Mouse (Mus musculus) left cerebral cortex, adult 8-10 months (tissue): ENCODE results near the gene Postn. TPM values are rescaled to one million over a fixed set of nuclear protein-coding genes. Genes with fewer than 3 reads are reported as not detected.

Experiments used
- DNase-seq, 2 experiments: peaks; one replicate each; pipeline ENCODE4 v3.0.0; 2022; ENCODE audit warnings: low spot score in 2 of 2
- total RNA-seq, 4 experiments: library from RNA; stranded (reverse); gene quantifications; 2 replicates each; pipeline ENCODE4 v1.2.4; 2022

Gene Postn
- total RNA-seq, 4 experiments from 2014 or later: 1.8 to 4.0 (median 2.7) TPM

GRCm38 (mm10) chr3:54417833-54418386 is 57.0 kb downstream of the Postn start:
- DNase-seq: no peak

DNA sequence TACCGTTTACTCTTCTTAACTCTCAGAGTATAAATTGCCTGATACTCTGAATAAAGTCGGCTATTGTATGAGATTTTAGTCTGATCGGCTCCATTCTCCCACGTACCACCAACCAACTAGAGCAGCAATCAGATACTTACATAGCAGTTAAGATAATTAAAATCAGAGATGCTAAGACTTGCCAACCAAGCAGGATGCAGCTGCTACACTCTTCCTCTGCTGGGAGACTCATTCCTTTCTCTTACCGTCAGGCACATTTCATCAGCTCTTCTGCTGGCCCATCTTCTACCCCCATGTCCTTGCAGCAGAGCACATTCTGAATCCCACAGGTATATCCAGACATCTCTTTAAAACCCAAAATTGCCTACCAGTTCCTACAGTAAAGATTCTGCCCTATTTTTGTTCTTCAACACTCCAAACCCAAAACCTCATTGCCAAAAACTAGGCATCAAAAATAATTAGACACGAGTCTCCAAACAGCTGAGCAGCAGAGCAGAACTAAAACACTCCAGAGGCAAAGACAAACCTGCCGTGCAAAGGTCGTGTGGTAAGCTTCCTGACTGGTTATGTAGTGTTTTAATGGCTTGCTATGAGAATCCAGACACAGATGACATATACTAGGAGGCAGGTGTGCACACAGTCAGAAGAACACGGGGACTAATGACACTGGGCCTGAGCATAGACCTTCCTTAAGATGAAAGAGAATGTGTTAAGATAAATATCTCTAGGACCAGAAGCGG is 59.5 kb downstream of the Postn start:
- no peak for DNase-seq

DNA sequence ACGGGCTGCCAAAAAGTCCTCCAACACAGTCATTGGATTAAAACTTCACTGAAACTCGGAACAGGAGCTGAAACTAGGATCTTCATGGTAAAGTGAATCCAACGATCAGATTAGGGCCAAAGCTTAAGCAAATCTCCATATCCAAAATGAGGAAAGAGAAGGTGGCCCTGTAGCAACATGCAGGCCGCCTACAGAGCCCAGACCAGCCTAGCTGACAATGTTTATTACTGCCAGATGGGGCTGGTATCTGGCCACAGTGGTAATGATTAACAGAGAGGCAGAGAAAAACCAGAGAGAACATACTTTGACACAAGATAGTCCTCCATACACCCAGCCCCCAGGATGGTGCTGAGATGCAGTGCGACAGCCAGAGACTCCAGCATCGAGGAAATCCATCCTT is 60.1 kb downstream of the Postn start:
- no peak for DNase-seq

DNA sequence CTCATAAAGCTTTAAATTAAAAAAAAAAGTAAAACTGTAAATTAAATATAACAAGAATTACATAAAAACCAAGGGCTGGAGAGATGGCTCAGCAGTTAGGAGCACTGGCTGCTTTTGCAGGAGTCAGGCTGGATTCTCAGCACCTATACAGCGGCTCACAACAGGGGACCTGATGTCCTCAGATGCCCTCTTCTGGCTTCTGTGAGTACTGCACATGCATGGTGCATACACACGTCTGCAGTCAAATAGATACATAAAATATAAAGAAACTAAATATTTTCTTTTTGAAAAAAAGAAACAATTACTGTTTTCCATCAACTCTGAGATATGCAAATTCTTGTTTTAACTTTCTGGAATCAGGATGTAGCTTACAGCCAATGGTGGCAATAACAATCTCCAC is 60.8 kb downstream of the Postn start:
- DNase-seq: no peak

DNA sequence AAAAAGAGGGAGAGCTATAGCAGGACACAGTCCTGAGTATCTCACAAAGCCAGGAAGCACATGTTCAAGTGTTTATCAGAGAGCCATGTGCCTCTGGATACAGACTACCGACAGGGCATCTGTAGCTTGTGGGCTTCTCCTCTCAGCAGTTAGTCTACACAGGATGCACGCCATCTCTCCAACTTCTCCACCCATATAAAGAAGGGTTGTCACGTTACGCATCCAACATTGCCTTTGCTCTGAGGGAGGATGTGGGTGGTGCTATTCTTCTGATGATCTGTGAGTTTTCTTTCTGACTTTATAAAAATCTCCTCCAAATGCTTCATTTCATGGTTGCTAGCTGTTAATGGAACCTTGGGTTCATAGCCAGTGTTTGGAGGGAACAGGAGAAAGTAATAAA is 63.2 kb downstream of the Postn start:
- DNase-seq: peak in 1 of 2 experiments; percentile 4

GRCm38 (mm10) chr3:54431663-54432062 is 70.8 kb downstream of the Postn start:
- no peak for DNase-seq

GRCm38 (mm10) chr3:54432167-54432566 is 71.3 kb downstream of the Postn start:
- no peak for DNase-seq

DNA sequence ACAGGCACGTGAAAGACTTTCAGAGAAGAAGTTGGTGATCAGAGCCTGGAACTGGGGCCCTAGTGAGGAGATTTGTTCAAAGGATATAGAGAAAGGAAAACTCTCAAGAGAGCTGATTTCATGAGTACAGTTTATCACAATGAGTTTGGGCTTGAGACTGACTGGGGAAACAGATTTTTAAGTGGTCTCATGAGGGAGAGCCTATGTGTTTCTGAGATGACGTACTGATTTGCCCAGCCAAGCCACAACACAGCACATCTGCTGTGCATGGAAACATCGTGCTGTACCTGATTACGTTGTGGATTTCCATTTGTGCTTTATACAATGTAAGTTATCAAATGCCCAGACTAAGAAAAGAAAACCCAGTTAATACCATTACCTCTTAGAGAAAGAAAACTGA is 71.7 kb downstream of the Postn start:
- no peak for DNase-seq

GRCm38 (mm10) chr3:54434571-54434970 is 73.7 kb downstream of the Postn start:
- no peak for DNase-seq

- no peak for DNase-seq
These were observed 75.6 kb downstream of the Postn start for GRCm38 (mm10) chr3:54436373-54436964.

Other genes with a start within 250 kb of the Postn start
- gene Trpc4, start 205.1 kb upstream of the Postn start, total RNA-seq: 10 to 100 TPM; 16.1 to 18.4 (median 17.6) TPM